Mouse (Mus musculus): ENCODE results near the gene Slc43a1.

- no peak for TF ChIP-seq POLR2AphosphoS2 (IDR thresholded peaks at IDR 0.05; ENCODE audit: insufficient read length, low read depth)
- TF ChIP-seq MYOD1 (IDR thresholded peaks at IDR 0.05; ENCODE audit: control insufficient read depth in 1 of 3, insufficient read length in 2 of 3, low read depth in 2 of 3), result no peak
- TF ChIP-seq USF1 (IDR thresholded peaks at IDR 0.05; ENCODE audit: low read depth), result no peak
- TF ChIP-seq POLR2A (IDR thresholded peaks at IDR 0.05; ENCODE audit: insufficient read length, low read depth), result no peak
- TF ChIP-seq TCF12 (IDR thresholded peaks at IDR 0.05; ENCODE audit: insufficient read depth, poor library complexity, severe bottlenecking), result no peak
- TF ChIP-seq MAX (IDR thresholded peaks at IDR 0.05; ENCODE audit: low read depth), result no peak
- no peak for TF ChIP-seq E2F4 (IDR thresholded peaks at IDR 0.05; ENCODE audit: insufficient read depth)
- no peak for TF ChIP-seq CEBPB (IDR thresholded peaks at IDR 0.05; ENCODE audit: insufficient read depth, poor library complexity, severe bottlenecking)
Observed at GRCm38 (mm10) chr2:84888657-84889315, 50.1 kb downstream of the Slc43a1 start.
